Mouse (Mus musculus) olfactory bulb, adult 2 months (tissue): ENCODE measurements around the gene H2-DMb1.

Experiments used
- CTCF ChIP-seq: fragments of 200-500 bp; IDR thresholded peaks from 2 replicates; pipeline ENCODE4 v1.5.1; 2012; ENCODE audit warnings: low read depth, mild to moderate bottlenecking, low read length, moderate library complexity; ENCODE audit not compliant: insufficient read depth
- POLR2A ChIP-seq: fragments of 200-500 bp; IDR thresholded peaks from 2 replicates; pipeline ENCODE4 v1.6.1; 2012; ENCODE audit warnings: mild to moderate bottlenecking, low read depth, low read length, moderate library complexity; ENCODE audit not compliant: insufficient read depth

- TF ChIP-seq POLR2A (no peak), CTCF (no peak)
These were observed 21.0 kb upstream of the H2-DMb1 start for GRCm38 (mm10) chr17:34131911-34132310.
